Mouse (Mus musculus): Measurements from ENCODE around the gene Rae1. TPM values are rescaled to one million over a fixed set of nuclear protein-coding genes. Genes with fewer than 3 reads are reported as not detected.

Gene Rae1
- polyA plus RNA-seq, 1 experiment from 2014 or later, result 134 TPM

DNA sequence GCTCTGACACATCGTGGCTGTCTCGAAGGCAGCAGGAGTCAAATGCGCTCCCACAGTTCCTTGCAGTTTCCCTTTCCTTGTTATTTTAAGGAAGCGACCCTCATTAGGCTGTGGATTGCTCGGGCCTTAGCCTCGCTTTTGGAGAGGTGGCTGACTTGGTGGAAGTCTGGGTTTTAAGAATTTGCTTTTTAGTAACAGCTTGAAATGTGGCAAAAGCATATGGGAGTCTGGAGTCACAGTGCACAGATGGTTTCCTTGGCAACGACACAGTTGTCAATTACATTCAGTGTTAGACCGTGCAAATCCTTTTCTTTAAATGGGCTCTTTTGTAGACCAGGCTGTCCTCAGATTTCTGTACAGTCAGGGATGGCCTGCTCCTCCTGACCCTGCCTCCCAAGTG, 1.0 kb downstream of the Rae1 start:
- Histone ChIP-seq H3K9me3 (ENCODE audit: control insufficient read depth, low read length) (no peaks in the 10 kb centered on the region), H3K27ac (ENCODE audit: low read depth, low read length) (no peak overlapping the region), H3K4me2 (replicated peaks; ENCODE audit: low read depth, low read length) (peak overlapping the region; percentile 82), H3K4me3 (ENCODE audit: low read depth, low read length) (peak overlapping the region; percentile 93), H3K4me1 (replicated peaks; ENCODE audit: control insufficient read depth, insufficient read depth, low read length) (peaks cover 7% of the 10 kb centered on the region), H3K9ac (ENCODE audit: low read depth, low read length) (peak overlapping the region; percentile 72), H3K36me3 (ENCODE audit: control insufficient read depth, insufficient read depth, low read length) (no peaks in the 10 kb centered on the region), H3K27me3 (ENCODE audit: control insufficient read depth, insufficient read depth, low read length) (no peaks in the 10 kb centered on the region)
- 24% methylated on average over 8 of the region's 8 CpGs for WGBS
- DNase-seq (ENCODE audit: low spot score) (peak; percentile 49), ATAC-seq (ENCODE audit: low FRiP score) (no peak)

DNA sequence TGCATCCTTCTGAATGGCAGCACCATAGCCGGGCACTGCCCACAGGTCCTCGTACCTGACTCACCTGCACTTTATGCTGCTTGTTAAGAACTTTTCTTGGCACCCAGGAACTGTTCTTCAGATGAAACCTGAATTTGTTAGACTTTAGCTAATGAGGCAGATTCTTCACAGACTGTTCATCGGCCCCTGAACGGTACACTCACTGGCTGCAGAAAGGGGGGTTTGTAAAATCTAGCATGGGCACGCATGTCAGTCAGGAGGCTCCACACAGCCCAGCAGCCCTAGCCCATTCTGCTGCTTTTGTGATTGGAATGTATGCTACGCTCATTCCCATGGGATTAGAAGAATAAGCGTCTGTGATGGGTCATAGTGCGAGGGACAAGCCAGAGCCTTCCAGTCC, 3.8 kb downstream of the Rae1 start:
- Histone ChIP-seq H3K4me1 (replicated peaks; ENCODE audit: control insufficient read depth, insufficient read depth, low read length) (peaks cover 7% of the 10 kb centered on the region), H3K9me3 (ENCODE audit: control insufficient read depth, low read length) (no peaks in the 10 kb centered on the region), H3K4me3 (ENCODE audit: low read depth, low read length) (no peak overlapping the region), H3K27ac (ENCODE audit: low read depth, low read length) (no peak overlapping the region), H3K9ac (ENCODE audit: low read depth, low read length) (no peak overlapping the region), H3K4me2 (replicated peaks; ENCODE audit: low read depth, low read length) (no peak overlapping the region), H3K27me3 (ENCODE audit: control insufficient read depth, insufficient read depth, low read length) (no peaks in the 10 kb centered on the region), H3K36me3 (ENCODE audit: control insufficient read depth, insufficient read depth, low read length) (peaks cover 8% of the 10 kb centered on the region)
- DNase-seq (ENCODE audit: low spot score) (no peak), ATAC-seq (ENCODE audit: low FRiP score) (no peak)
- 91% methylated on average over 8 of the region's 8 CpGs for WGBS

DNA sequence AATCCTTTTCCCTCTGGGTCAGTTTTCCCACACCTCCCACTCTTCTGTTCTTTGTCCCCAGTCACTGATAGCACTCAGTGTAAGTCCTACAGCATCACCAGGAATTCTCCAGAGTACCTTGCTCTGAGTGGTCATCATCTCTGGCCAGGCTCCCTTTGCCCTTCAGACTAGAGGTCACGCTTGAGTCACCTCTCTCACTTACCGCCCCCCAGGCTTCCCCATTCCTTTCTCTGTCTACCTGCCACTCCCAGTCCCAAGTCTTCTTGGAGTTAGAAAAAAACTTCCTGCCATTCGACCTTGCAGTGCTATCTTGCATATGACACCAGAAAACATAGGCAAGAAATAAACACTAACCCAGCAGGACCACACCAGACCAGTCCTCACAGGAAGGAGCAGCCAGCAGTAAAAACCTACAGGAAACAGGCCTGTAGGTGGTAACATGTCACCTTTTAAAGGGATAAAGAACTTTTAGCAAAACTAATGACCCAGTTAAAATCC, 10.4 kb downstream of the Rae1 start:
- no peak for DNase-seq (ENCODE audit: low spot score)
- peaks cover 21% of the 10 kb centered on the region for H3K36me3 ChIP-seq (ENCODE audit: control insufficient read depth, insufficient read depth, low read length)
- H3K4me2 ChIP-seq (replicated peaks; ENCODE audit: low read depth, low read length), result no peak overlapping the region
- no peak overlapping the region for H3K4me3 ChIP-seq (ENCODE audit: low read depth, low read length)
- no peaks in the 10 kb centered on the region for H3K9me3 ChIP-seq (ENCODE audit: control insufficient read depth, low read length)
- no peak for ATAC-seq (ENCODE audit: low FRiP score)
- H3K9ac ChIP-seq (ENCODE audit: low read depth, low read length), result no peak overlapping the region
- H3K27ac ChIP-seq (ENCODE audit: low read depth, low read length), result no peak overlapping the region
- WGBS, result 76% methylated on average over 3 of the region's 3 CpGs
- no peaks in the 10 kb centered on the region for H3K4me1 ChIP-seq (replicated peaks; ENCODE audit: control insufficient read depth, insufficient read depth, low read length)
- H3K27me3 ChIP-seq (ENCODE audit: control insufficient read depth, insufficient read depth, low read length), result no peaks in the 10 kb centered on the region

DNA sequence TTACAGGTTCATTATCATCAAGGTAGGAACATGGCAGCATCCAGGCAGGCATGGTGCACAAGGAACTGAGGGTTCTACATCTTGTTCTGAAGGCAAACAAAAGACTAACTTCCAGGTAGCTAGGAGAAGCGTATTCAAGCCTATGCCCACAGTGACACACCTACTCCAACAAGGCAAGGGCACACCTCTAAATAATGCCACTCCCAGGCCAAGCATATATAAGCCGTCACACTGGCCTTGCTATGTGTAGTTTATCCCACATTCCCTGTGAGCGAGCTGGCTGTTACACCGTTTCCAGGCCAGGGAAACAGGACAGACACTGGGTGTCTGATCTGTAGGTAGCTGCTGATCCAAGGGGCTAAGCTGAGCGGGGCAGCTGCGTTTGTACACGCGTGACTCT, 11.5 kb downstream of the Rae1 start:
- Histone ChIP-seq H3K9ac (ENCODE audit: low read depth, low read length) (no peak overlapping the region), H3K9me3 (ENCODE audit: control insufficient read depth, low read length) (no peaks in the 10 kb centered on the region), H3K4me2 (replicated peaks; ENCODE audit: low read depth, low read length) (no peak overlapping the region), H3K27me3 (ENCODE audit: control insufficient read depth, insufficient read depth, low read length) (no peaks in the 10 kb centered on the region), H3K4me1 (replicated peaks; ENCODE audit: control insufficient read depth, insufficient read depth, low read length) (no peaks in the 10 kb centered on the region), H3K36me3 (ENCODE audit: control insufficient read depth, insufficient read depth, low read length) (peaks cover 24% of the 10 kb centered on the region), H3K4me3 (ENCODE audit: low read depth, low read length) (no peak overlapping the region), H3K27ac (ENCODE audit: low read depth, low read length) (no peak overlapping the region)
- ATAC-seq (ENCODE audit: low FRiP score) (no peak), DNase-seq (ENCODE audit: low spot score) (no peak)
- 96% methylated on average over 8 of the region's 8 CpGs for WGBS

DNA sequence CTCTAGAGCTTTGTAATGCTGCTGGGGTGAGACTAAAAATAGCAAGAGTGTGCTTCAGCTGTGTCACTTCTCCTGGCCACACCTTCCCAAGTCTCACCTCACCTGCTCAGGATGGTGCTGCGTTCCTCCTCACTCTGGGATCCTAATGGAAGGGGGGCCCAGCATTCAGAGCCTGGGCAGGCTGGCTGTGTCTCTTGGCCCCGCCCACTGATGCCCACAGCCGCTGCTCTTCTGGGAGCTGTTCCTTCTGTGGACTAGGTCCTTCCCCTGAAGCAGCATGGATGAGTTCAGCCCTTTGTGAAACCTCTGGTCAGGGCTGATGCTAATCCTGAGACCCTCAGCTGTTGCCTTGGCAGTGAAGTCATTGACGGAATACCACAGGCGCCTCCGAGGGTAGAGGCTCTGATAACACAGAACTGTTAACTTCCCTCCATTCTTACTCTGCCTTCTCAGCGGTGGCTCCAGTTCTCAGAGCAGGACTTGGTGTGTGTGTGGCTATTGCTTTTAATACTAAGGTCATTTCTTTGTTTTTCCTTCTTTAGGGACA, 14.9 kb downstream of the Rae1 start:
- peaks cover 13% of the 10 kb centered on the region for H3K36me3 ChIP-seq (ENCODE audit: control insufficient read depth, insufficient read depth, low read length)
- WGBS, result 82% methylated on average over 7 of the region's 7 CpGs
- no peak overlapping the region for H3K9ac ChIP-seq (ENCODE audit: low read depth, low read length)
- no peak overlapping the region for H3K4me3 ChIP-seq (ENCODE audit: low read depth, low read length)
- no peak overlapping the region for H3K27ac ChIP-seq (ENCODE audit: low read depth, low read length)
- ATAC-seq (ENCODE audit: low FRiP score) (no peak), DNase-seq (ENCODE audit: low spot score) (no peak)
- H3K4me1 ChIP-seq (replicated peaks; ENCODE audit: control insufficient read depth, insufficient read depth, low read length), result peaks cover 3% of the 10 kb centered on the region; the same call in 1 of the 2 replicates
- H3K27me3 ChIP-seq (ENCODE audit: control insufficient read depth, insufficient read depth, low read length), result peaks cover 8% of the 10 kb centered on the region; the same call in 1 of the 2 replicates
- no peaks in the 10 kb centered on the region for H3K9me3 ChIP-seq (ENCODE audit: control insufficient read depth, low read length)
- H3K4me2 ChIP-seq (replicated peaks; ENCODE audit: low read depth, low read length), result no peak overlapping the region

DNA sequence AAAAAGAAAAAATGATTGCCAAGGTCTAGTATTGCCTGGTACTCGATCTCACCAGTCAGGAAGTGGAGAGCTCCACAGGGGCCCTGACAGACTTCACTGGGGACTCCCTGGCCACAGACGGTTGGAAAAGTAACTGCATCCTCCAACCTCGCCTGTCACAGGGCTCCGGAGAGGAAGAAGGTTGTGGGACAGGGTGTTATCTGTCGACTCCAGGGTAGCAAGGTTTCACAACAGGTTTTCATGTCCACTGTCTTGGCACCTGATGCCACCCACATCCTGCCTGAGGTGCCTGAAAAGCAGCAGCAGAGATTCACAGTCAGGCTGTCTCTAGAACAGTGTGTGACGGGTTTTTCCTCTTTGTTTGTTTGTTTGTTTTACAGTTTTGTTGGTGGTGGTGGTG, 18.0 kb downstream of the Rae1 start:
- H3K4me3 ChIP-seq (ENCODE audit: low read depth, low read length), result no peak overlapping the region
- H3K4me1 ChIP-seq (replicated peaks; ENCODE audit: control insufficient read depth, insufficient read depth, low read length), result peaks cover 9% of the 10 kb centered on the region; the same call in 1 of the 2 replicates
- no peak overlapping the region for H3K27ac ChIP-seq (ENCODE audit: low read depth, low read length)
- H3K27me3 ChIP-seq (ENCODE audit: control insufficient read depth, insufficient read depth, low read length), result peaks cover 19% of the 10 kb centered on the region
- H3K36me3 ChIP-seq (ENCODE audit: control insufficient read depth, insufficient read depth, low read length), result peaks cover 10% of the 10 kb centered on the region; the same call in 1 of the 2 replicates
- H3K4me2 ChIP-seq (replicated peaks; ENCODE audit: low read depth, low read length), result no peak overlapping the region
- ATAC-seq (ENCODE audit: low FRiP score), result no peak
- 43% methylated on average over 6 of the region's 6 CpGs for WGBS
- H3K9ac ChIP-seq (ENCODE audit: low read depth, low read length), result no peak overlapping the region
- DNase-seq (ENCODE audit: low spot score), result no peak
- H3K9me3 ChIP-seq (ENCODE audit: control insufficient read depth, low read length), result no peaks in the 10 kb centered on the region

DNA sequence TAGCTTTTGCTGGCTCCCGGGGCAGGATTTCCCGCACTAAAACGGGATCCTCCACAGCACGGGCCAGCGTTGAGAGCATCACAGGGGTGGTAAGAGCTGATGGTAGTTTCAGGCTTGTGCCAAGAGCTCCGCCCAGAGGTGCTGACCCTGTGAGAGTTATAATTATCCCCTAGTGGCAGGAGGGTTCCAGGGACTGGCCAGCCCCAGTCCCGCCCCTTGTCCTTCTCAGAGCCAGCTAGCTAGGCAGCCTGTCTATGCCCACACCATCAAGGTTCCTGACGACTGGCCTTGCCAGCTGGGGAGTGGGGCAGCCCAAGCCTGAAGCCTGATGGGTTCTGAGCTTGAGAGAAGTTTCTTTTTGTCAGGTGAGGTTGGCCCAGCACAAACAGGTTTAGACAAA, 18.7 kb downstream of the Rae1 start:
- Histone ChIP-seq H3K4me1 (replicated peaks; ENCODE audit: control insufficient read depth, insufficient read depth, low read length) (peaks cover 13% of the 10 kb centered on the region), H3K27ac (ENCODE audit: low read depth, low read length) (no peak overlapping the region), H3K4me2 (replicated peaks; ENCODE audit: low read depth, low read length) (no peak overlapping the region), H3K4me3 (ENCODE audit: low read depth, low read length) (no peak overlapping the region), H3K36me3 (ENCODE audit: control insufficient read depth, insufficient read depth, low read length) (peaks cover 6% of the 10 kb centered on the region; the same call in 1 of the 2 replicates), H3K9ac (ENCODE audit: low read depth, low read length) (no peak overlapping the region), H3K27me3 (ENCODE audit: control insufficient read depth, insufficient read depth, low read length) (peaks cover 19% of the 10 kb centered on the region), H3K9me3 (ENCODE audit: control insufficient read depth, low read length) (no peaks in the 10 kb centered on the region)
- WGBS, result 22% methylated on average over 8 of the region's 8 CpGs
- no peak for DNase-seq (ENCODE audit: low spot score)
- ATAC-seq (ENCODE audit: low FRiP score), result no peak

DNA sequence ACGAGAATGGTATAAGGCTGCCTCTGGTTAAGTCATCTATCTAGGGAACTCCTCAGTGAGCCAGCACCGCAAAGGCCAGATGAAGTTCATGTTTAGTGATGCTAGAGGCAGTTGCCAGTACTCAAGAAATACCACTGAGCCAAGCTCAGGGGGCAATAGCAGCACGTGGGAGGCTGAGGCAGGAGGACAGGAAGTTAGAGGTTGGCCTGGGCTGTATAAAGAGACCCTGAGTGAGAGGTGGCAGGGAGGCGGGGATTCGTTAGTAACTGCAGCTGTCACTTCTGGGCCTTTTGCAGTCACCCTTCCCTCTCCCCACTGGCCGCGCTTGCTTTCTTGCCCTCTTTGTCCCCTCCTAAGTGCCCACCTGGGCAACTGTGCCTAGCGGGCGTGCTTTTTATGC, 19.4 kb downstream of the Rae1 start:
- H3K4me3 ChIP-seq (ENCODE audit: low read depth, low read length), result peak overlapping the region; percentile 31
- DNase-seq (ENCODE audit: low spot score), result peak; percentile 36
- peaks cover 17% of the 10 kb centered on the region for H3K4me1 ChIP-seq (replicated peaks; ENCODE audit: control insufficient read depth, insufficient read depth, low read length)
- H3K4me2 ChIP-seq (replicated peaks; ENCODE audit: low read depth, low read length), result peak overlapping the region; percentile 71
- no peak overlapping the region for H3K27ac ChIP-seq (ENCODE audit: low read depth, low read length)
- 14% methylated on average over 9 of the region's 9 CpGs for WGBS
- peaks cover 19% of the 10 kb centered on the region for H3K27me3 ChIP-seq (ENCODE audit: control insufficient read depth, insufficient read depth, low read length)
- ATAC-seq (ENCODE audit: low FRiP score), result peak; percentile 3; the same call in 1 of the 2 replicates
- H3K36me3 ChIP-seq (ENCODE audit: control insufficient read depth, insufficient read depth, low read length), result peaks cover 6% of the 10 kb centered on the region; the same call in 1 of the 2 replicates
- 0 out of 2 replicates have a peak overlapping the region, but pooled peaks have one; percentile 40 for H3K9ac ChIP-seq (ENCODE audit: low read depth, low read length)
- no peaks in the 10 kb centered on the region for H3K9me3 ChIP-seq (ENCODE audit: control insufficient read depth, low read length)

DNA sequence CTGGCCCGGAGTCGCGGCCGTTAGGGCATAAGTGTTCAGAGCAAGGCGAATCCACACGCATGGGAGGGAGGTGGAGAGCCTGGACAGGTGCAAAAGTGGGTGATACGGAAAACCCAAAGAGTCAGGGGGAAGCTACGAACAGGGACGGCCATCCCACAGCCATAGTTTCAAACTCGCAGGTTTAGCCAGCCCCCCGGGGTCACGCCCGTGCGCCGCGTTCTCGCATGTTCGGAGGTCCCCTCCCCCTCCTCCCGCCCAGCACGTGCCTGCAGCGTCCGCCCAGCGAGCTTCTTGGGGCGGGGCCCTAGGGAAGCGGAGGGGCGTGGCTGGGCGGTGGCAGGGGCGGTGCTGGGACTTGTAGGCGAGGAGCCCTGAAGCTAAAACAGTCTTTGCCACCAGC, 19.9 kb downstream of the Rae1 start:
- Histone ChIP-seq H3K4me3 (ENCODE audit: low read depth, low read length) (peak overlapping the region; percentile 31), H3K4me2 (replicated peaks; ENCODE audit: low read depth, low read length) (peak overlapping the region; percentile 71), H3K27me3 (ENCODE audit: control insufficient read depth, insufficient read depth, low read length) (peaks cover 19% of the 10 kb centered on the region), H3K9ac (ENCODE audit: low read depth, low read length) (0 out of 2 replicates have a peak overlapping the region, but pooled peaks have one; percentile 40), H3K36me3 (ENCODE audit: control insufficient read depth, insufficient read depth, low read length) (peaks cover 3% of the 10 kb centered on the region; the same call in 1 of the 2 replicates), H3K9me3 (ENCODE audit: control insufficient read depth, low read length) (no peaks in the 10 kb centered on the region), H3K27ac (ENCODE audit: low read depth, low read length) (no peak overlapping the region), H3K4me1 (replicated peaks; ENCODE audit: control insufficient read depth, insufficient read depth, low read length) (peaks cover 19% of the 10 kb centered on the region)
- WGBS, result under 1% methylated on average over 28 of the region's 29 CpGs
- ATAC-seq (ENCODE audit: low FRiP score) (peak; percentile 63), DNase-seq (ENCODE audit: low spot score) (peak; percentile 90)
